Mouse (Mus musculus) lung, postnatal 25 days (tissue): ENCODE measurements around the gene Ndufs4.
A peak's percentile ranks its signal among the peaks of the same experiment; 100 is the strongest.
"Not testable (repeated sequence)": the region's sequence is repeated elsewhere in the genome, so short reads cannot be mapped to it uniquely, and the experiment has no call there.

ENCODE experiments used
- DNase-seq: peaks from one replicate; pipeline ENCODE4 v3.0.0; 2022; ENCODE audit warnings: low spot score

Gene Ndufs4

DNA sequence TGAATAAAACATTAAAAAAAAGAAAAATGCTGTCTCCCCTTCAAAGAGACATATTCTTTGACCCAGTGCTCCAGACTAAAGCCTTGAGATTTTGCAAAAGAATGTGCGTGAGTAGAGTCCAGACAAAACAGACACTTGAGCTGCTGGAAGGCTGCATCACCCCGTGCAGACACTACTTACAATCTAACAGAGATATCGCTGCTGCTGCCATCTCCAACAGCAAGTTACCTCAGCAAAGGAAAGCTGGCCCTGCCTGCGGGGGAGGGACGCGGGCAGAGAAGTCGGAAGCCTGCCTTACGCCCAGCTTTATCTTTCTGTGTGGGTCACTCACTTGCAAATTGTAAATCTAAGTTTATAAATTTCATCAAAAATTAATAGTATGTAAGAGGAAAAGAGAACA, 45.1 kb downstream of the Ndufs4 start:
- no peak for DNase-seq

DNA sequence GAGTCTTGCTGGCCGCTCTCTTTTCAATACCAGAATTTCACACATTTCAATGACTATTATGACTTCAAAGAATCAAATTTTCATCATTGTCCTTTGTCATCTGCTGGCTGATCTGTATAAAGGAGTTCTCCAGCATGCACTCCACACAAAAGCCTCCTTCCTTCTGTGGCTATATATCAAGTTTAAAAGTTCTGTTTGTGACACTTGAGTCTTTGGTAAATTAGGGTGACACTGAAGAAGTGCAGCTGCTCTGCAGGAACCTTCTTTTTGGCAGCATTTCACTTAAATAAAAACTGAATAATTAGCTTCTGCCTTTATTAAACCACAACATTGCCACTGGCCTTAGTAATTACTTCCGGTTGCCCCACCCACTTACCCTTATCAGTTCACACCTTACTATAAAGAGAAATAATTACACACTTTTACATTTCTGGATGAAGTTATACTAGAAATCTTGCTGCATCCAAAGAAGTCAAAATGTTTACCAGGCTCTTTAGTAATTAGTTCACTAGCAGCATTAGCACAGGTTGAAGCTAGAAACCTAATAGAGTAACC, 68.1 kb downstream of the Ndufs4 start:
- DNase-seq = peak; percentile 16

DNA sequence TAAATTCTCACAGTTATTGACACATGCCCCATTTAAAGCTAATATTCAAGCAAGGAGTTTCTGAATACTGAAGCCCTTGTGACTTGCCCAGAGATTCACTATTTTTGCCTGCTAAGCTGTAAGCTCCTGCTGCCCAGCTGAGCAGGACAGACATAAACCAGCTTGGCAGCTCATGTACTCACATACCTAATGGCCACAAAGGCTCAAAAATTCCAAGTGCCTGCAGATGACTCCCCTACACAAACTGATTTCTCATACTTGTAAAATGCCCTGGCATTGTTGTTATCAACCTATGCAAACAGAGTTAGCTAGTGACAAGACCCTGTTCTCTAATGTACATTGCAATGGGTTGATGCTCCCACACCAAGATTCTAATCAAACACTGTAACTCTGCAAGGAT, 68.9 kb downstream of the Ndufs4 start:
- no peak for DNase-seq

DNA sequence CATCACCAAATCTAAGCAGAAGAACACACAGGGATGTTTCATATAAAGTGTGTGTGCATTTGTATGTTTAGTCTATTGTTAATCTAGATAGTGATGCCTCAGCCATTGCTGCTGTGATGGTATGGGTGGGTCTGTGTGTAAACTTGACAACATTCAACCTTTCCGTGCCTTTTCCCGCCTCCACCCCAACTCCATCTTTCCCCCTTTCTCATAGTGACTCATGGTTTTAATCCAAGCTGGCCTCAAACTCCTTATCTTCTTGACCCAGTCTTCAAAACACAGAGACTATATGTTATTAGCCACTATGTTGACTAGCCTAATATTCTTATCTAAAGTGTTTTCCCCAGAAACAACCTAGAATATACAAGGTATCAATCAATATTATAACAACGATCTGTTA, 72.7 kb downstream of the Ndufs4 start:
- no peak for DNase-seq

DNA sequence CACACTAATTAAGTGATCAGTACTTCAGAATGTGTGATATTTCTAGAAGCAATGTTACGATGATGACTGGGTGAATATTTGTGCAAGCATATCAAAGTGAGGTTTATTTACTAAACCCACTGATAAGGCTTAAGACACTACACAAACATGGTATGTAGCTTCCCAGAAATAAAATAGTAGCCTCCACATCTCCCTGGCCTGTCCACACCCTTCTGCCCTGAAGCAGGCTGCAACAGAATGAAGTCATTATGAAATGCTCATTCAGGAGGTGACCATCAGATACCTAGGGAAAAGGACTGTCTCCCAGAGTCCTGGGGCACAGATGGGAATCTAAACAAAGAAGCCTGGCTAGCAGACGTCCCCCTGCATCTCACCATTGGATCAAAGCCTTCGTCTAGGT, 73.1 kb downstream of the Ndufs4 start:
- no peak for DNase-seq

DNA sequence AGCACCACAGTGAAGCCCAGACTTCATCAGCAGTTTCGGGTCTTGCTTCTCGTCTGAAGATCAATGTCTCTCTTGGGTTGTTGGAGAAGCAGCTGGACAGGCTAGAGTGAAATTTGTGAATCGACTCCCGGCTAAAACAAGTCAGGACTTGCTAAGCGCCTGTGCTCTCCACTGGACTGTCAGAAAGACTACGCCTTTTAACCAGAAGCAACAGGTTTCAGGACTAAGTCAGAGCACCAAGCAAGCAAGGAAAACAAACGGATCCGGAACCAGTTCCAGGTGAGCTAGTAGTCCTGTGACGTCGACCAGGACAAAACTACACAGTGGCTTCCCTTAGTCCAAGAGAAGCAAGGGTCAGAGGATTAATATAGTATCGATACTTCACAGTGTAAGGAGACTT, 77.5 kb downstream of the Ndufs4 start:
- no peak for DNase-seq

DNA sequence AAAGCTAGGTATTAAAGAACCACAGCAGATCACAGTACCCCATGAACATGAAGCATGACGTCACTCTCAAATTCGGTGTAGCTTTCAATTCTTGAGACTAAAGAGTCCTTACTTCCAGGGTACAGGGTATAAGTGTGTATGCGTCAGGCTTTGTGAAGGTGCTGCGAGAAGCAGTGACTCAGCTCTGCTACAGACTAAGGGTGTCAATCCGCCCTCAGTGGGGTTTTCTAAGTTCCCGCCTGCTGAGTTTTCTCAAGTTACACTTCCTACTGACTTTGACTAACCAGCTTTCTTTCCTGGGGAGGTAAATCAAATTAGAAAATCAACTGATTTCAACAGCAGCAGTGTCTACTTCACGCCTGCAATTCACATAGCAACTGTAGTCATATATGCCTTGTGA, 83.4 kb downstream of the Ndufs4 start:
- DNase-seq = no peak

DNA sequence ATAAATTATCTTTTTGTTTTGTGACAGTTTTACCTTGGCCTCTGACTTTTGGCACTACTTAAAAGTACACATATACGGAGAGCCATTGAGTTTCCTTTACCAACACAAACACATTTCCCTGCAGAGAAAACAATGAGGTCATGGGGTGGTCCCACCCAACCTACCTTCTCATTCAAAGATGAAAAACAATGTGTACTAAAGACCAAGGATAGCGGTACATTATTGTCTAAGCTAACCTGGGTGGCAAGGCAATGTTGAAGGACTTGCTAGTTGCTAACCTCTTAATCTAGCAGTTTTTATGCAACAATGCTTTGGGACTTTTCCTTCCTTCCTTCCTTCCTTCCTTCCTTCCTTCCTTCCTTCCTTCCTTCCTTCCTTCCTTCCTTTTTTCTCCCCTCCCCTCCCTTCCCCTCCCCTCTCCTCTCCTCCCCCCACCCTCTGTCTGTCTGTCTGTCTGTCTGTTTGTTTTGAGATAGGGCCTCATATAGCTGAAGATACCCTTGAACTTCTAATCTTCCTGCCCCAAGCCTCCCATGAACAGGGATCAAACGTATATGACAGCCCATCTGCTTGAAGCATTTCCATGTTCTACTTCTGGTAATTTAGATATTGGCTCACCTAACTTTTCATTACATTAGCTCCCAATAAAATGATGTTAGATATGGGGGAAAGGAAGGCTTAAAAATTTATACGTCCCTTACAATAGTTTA, 84.4 kb downstream of the Ndufs4 start:
- DNase-seq = no peak

DNA sequence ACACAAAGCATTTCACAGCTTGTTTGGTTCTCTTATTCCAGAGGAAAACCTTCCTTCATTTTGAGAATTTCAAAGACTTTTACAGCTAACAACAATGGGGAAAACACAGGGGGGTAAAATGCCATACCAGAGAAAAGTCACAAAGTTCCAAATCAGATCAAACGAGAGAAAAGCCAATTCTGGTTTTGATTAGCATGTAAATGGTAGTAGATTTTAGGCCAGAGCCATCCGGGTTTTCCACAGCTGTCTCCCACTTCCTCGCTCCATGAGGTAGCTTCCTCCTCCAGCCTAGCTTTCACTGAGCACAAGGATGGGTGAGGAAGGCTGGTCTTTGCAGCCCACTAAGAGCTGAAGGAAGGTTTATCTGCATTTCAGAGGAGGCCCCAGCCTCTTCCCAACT, 90.3 kb downstream of the Ndufs4 start:
- no peak for DNase-seq

DNA sequence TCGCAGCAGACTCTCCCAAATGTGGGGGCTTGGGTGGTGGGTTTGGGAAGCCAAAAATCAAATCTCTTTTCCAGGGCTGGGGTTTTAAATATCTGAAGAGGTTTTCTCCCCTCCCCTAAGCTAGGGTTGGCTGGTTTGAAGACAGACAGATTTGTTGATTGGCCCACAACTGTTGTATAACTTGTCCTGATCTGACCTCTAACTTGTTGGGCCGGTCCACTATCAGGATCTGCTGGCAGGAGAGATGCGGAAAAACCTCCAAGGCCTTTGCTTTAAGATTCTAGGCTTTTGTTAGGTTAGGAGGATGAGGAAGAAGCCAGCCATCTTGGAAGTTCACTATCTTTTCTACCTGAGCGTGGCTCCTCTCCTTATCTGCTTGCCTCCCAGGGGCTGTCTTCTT, 91.5 kb downstream of the Ndufs4 start:
- DNase-seq = no peak

DNA sequence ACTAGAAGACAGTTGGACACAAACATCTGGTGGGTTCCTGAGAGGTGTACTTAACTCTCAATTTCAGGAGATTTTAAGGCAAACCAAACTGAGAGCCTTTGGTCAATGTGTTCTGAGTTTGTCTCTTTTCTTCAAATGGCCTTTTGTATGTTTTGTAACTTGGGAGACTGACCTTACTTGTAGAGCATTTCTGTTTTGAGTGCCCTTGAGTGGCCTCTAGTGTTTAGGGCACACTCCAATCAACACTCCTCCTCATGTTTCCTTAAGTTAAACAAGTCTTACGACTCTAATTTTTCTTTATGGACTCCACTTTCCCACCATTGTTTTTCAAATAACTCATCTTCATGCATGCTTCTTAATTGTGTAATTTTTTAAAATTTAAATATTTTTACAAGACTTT, 98.6 kb downstream of the Ndufs4 start:
- DNase-seq = peak; percentile 48

DNA sequence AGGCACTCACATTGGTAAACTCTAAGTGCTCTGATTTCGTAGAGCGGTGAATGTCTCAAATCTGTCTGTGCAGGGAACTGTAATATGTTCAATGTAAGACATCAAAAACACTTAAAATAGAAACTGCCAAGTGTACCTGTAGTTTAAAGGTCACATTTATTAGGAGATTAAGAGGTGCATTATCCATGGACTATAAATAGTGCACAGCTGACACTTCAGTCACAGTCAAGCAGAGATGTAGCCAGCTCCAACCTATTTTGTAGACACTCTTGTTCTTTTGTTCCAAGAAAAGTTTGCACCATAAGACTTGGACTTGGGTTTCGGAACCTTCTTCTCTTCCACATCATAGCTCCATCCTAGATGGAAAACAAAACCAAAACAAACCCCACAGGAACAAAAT, 99.5 kb downstream of the Ndufs4 start:
- DNase-seq = no peak

DNA sequence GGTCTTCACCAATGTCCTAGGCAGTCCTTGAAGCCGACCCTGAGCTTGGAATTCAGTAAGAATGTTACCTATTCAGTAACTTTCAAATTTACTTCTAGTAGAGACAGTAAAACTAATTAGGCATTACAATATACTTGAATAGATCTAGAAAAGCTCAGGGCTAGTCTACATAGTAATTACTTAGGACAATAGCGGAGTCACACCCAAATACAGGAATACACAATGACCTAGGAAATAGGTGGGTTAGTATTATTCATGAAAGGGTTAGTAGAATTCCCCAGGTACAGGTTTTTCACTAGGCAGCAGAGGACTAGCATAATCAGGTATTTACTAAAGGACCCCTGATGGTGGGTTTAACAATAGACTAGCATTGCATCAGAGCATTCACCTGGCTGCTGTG, 109.4 kb downstream of the Ndufs4 start:
- DNase-seq = not testable (repeated sequence)

DNA sequence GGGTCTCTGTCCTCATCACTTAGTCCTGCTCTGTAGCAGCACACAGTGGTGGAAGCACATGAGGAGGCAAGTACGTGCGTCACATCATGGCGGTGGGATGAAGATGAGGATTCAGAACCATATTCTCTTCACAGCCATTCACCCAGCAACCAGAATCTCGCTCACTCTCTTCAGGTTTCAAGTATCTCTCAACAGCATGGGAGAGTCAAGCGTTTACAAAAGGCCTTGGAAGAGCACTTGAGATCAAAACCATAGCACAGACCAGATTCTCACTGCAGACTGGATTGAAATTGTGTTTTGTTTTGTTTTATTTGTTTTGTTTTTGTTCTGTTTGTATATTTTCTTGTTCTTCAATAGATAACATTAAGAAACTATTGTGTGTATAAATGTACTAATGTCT, 110.8 kb downstream of the Ndufs4 start:
- peak; percentile 26 for DNase-seq

DNA sequence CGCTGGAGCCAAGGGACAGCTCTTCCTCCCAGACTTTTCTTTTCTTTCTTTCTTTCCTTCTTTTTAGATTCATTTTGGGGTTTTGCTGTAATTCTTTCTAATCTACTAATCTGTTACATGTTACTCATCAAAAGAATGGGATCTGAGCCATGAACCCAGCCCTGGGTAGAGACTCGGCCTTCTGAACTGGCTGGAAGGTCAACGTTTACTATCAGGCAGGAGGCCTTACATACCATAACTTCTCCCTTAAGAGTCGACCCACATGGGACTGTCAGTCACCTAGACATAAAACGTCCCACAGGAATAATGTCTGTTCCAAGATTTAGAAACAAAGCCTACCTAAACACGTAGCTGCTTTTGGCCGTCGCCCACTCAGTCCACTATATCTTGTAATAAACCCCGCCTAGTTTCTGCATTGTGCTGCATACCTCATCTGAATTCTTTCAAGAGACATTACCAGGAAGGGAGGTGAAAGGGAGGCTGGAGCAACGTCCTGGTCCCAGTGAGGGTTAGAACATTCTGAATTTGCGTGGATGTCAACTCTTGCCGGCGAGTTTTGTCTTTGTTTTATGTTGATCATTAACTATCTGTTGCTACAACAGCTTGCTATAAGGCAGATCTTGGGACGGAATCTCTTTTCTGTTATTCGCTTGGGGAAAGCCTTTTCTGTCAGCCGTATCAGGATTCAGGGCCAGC, 116.5 kb downstream of the Ndufs4 start:
- no peak for DNase-seq

DNA sequence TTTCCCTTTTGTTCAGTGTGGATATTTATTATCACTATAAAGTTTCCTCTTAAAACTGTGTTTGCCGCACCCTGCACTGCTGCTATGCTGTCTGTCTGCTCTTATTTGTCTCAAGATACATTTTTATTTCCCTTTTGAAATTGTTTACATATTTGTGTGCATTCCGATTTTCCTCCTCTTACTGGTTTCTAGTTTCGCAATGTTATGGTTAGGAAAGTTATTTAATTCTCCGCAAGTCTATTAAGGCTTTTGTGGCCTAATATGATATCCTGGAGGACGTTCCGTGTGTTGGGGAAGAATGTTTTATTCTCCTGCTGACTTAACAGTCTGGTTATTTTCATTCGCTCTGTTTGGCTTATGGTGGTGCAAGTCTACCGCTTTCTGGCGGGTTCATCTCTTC, 120.3 kb downstream of the Ndufs4 start:
- DNase-seq = no peak

DNA sequence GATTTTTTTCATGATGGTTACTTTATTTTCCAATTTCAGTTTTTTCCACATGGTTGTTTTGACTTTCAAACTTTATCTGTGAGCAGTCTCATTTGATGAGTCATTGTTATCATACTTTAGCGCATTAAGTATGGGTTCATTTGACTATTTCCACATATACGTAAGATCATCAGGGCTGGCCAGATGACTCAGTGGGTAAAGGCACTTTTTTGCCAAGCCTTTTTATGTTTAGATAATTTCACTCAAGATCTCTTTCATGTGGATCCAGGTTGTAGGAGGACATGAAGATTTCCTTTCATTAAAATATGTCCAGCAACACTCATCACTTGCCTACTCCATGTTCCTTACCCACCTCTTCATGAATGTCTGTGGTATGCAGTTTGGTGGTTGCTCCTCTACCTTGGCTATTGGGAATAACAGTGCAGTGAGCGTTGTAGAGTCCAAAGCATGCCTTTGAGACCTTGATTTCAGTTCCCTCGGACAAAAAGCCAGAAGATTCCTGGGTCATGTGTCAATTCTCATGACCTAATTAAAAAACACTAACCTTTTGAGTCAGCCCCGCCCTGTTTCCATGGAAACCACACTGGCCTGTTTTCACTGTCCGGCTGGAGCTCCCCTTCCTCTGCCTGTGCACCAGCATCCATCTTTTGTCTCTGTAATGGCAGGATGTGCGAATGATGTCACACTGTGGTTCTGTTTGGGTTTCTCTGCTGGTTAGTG, 127.4 kb downstream of the Ndufs4 start:
- no peak for DNase-seq

DNA sequence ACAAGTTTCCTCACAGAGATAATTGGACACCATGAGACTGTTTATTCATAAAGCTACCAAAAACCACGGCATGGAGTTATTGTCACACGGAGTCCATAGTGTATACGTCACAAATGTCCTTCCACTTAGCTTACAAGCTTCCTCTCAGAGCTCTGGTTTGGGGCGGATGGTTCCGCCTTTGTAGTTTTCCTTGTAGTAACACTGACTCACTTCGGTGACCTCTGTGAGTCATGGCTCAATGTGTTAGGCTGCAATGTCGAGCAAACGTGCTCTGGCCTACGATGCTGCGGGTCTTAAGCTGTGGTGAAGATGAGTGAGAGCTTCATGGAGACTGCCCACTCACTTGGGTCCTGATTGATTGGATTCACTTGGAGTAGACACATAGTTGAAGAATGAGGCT, 133.4 kb downstream of the Ndufs4 start:
- no peak for DNase-seq
